In genomic region chr4:125354742-125355141, GRCm38 (mm10) we compare ENCODE assay signal across 19 mouse cellular contexts.
DNase-seq lines count a peak whose midpoint lies in the region; ATAC-seq and TF ChIP-seq lines count a peak whose summit lies in the region.
"Had no signal": no experiment of that assay in that cellular context is flagged by ENCODE, and none has a peak within 500 bp of the region (broad histone marks: within the 10 kb centered on the region; RNA-seq: fewer than 3 reads in every experiment).

No protein-coding gene starts in this region.

- no peaks in the 10 kb centered on the region for H3K4me1 ChIP-seq in intestine, postnatal 0 days (replicated peaks; ENCODE audit: control insufficient read depth, insufficient read depth, low read length)
- H3K4me1 ChIP-seq in intestine, embryonic 16.5 days (ENCODE audit: control insufficient read depth, insufficient read depth, low read length): no peaks in the 10 kb centered on the region
- H3K4me1 ChIP-seq in CH12.LX (ENCODE audit: control insufficient read depth in 1 of 2, insufficient read depth in 2 of 2): peaks cover 0 to 21% of the 10 kb centered on the region in 2 experiments; a peak in 2 of 4 replicates
- no peaks in the 10 kb centered on the region; the same call in 1 of the 2 replicates for H3K4me1 ChIP-seq in forebrain, postnatal 0 days (ENCODE audit: insufficient read depth)
- H3K4me1 ChIP-seq: hindbrain, embryonic 15.5 days; kidney, embryonic 15.5 days had no signal

- dilution Hi-C loops in CH12.LX (cut with MboI; ENCODE audit: extremely low pct_ligation_motif_present, extremely low pct_unique_long_range_greater_than_20kb, low sequenced_read_pairs): no loop called here

- no peaks in the 10 kb centered on the region for H3K9me3 ChIP-seq in intestine, postnatal 0 days (ENCODE audit: control insufficient read depth)
- H3K9me3 ChIP-seq in intestine, embryonic 16.5 days (ENCODE audit: control insufficient read depth, low read length): no peaks in the 10 kb centered on the region
- H3K9me3 ChIP-seq in CH12.LX (replicated peaks; ENCODE audit: low read length): no peaks in the 10 kb centered on the region
- H3K9me3 ChIP-seq in forebrain, postnatal 0 days (ENCODE audit: low read length): no peaks in the 10 kb centered on the region
- H3K9me3 ChIP-seq: hindbrain, embryonic 15.5 days; kidney, embryonic 15.5 days had no signal

- no peak for TF ChIP-seq POLR2A in CH12.LX (IDR thresholded peaks at IDR 0.05; ENCODE audit: low read depth, low read length)

- no peak overlapping the region for H3K4me3 ChIP-seq in intestine, postnatal 0 days (ENCODE audit: low read depth, low read length)
- H3K4me3 ChIP-seq in intestine, embryonic 16.5 days (ENCODE audit: low read length): no peak overlapping the region
- no peak overlapping the region for H3K4me3 ChIP-seq in CH12.LX (replicated peaks in 1 of 3; ENCODE audit: low read depth in 2 of 3, low read length in 2 of 3, poor library complexity in 1 of 3)
- H3K4me3 ChIP-seq in forebrain, postnatal 0 days (ENCODE audit: low read depth, low read length): no peak overlapping the region
- H3K4me3 ChIP-seq: hindbrain, embryonic 15.5 days; kidney, embryonic 15.5 days had no signal

- no peak for TF ChIP-seq EP300 in CH12.LX (IDR thresholded peaks at IDR 0.05; ENCODE audit: low read length)

- H3K36me3 ChIP-seq in intestine, postnatal 0 days (ENCODE audit: control insufficient read depth, insufficient read depth): no peaks in the 10 kb centered on the region
- no peaks in the 10 kb centered on the region for H3K36me3 ChIP-seq in intestine, embryonic 16.5 days (ENCODE audit: control insufficient read depth, insufficient read depth, low read length)
- no peaks in the 10 kb centered on the region for H3K36me3 ChIP-seq in CH12.LX (replicated peaks in 1 of 2; ENCODE audit: control insufficient read depth in 1 of 2, insufficient read depth in 1 of 2, low read length in 1 of 2)
- H3K36me3 ChIP-seq in forebrain, postnatal 0 days (ENCODE audit: insufficient read depth): no peaks in the 10 kb centered on the region
- H3K36me3 ChIP-seq: G1E; hindbrain, embryonic 15.5 days; kidney, embryonic 15.5 days had no signal

- 0 out of 2 replicates have a peak, but pooled peaks have one; percentile 3 for TF ChIP-seq CTCF in intestine, postnatal 0 days (IDR thresholded peaks at IDR 0.05; ENCODE audit: low read depth)
- no peak for TF ChIP-seq CTCF in CH12.LX (conservative IDR thresholded peaks at IDR 0.05 in 1 of 2, IDR thresholded peaks at IDR 0.05 in 1 of 2; ENCODE audit: low read depth in 2 of 2, low read length in 2 of 2)
- no peak for TF ChIP-seq CTCF in forebrain, postnatal 0 days (IDR thresholded peaks at IDR 0.05; ENCODE audit: low read depth)

- no peaks in the 10 kb centered on the region for H3K27me3 ChIP-seq in intestine, postnatal 0 days (replicated peaks; ENCODE audit: control insufficient read depth, insufficient read depth, low read length)
- no peaks in the 10 kb centered on the region for H3K27me3 ChIP-seq in intestine, embryonic 16.5 days (replicated peaks; ENCODE audit: control insufficient read depth, insufficient read depth, low read length)
- peaks cover 63% of the 10 kb centered on the region for H3K27me3 ChIP-seq in CH12.LX (replicated peaks)
- no peaks in the 10 kb centered on the region for H3K27me3 ChIP-seq in forebrain, postnatal 0 days (ENCODE audit: insufficient read depth, low read length)

- H3K79me2 ChIP-seq in CH12.LX (replicated peaks; ENCODE audit: control insufficient read depth, extremely low read depth, insufficient read depth, poor library complexity, severe bottlenecking): no peaks in the 10 kb centered on the region

- in situ Hi-C loops in CH12.LX (cut with MboI; ENCODE audit: low pct_ligation_motif_present, low pct_unique_long_range_greater_than_20kb, low sequenced_read_pairs): no loop called here

- WGBS in intestine, postnatal 0 days: 60% methylated on average over 3 of the region's 3 CpGs
- WGBS in intestine, embryonic 16.5 days: 51% methylated on average over 3 of the region's 3 CpGs
- WGBS in forebrain, postnatal 0 days: 28% methylated on average over 3 of the region's 3 CpGs

- DNase-seq in CH12.LX (ENCODE audit: extremely low read depth) (peak; percentile 19), MN1 (ENCODE audit: low spot score) (peak; percentile 36)
- DNase-seq in forebrain, postnatal 0 days: no peak
- no peak for DNase-seq in spleen, postnatal 36 days (ENCODE audit: low spot score in 2 of 2)
- DNase-seq: adrenal gland, adult 2 months; cerebellum, adult 11 months; cerebellum, postnatal 14 days; embryo, embryonic 11 days; gastrocnemius, postnatal 14 days; layer of hippocampus, postnatal 36 days; left cerebral cortex, postnatal 4 days; lung, adult 2 months; lung, postnatal 36 days had no signal

- no peak overlapping the region for H3K9ac ChIP-seq in intestine, postnatal 0 days (ENCODE audit: low read depth, low read length)
- no peak overlapping the region for H3K9ac ChIP-seq in intestine, embryonic 16.5 days (ENCODE audit: low read depth, low read length)
- H3K9ac ChIP-seq in CH12.LX (ENCODE audit: insufficient read depth, low read depth): no peak overlapping the region
- no peak overlapping the region for H3K9ac ChIP-seq in forebrain, postnatal 0 days
- H3K9ac ChIP-seq: hindbrain, embryonic 15.5 days; kidney, embryonic 15.5 days had no signal

- ATAC-seq in intestine, postnatal 0 days: no peak
- no peak for ATAC-seq in intestine, embryonic 16.5 days
- ATAC-seq in forebrain, postnatal 0 days: peak; percentile 38; the same call in 1 of the 2 replicates
- no peak for ATAC-seq in inflammation-experienced regulatory T-cells, adult 6 months

- H3K27ac ChIP-seq in intestine, postnatal 0 days (ENCODE audit: low read depth, low read length): no peak overlapping the region
- no peak overlapping the region for H3K27ac ChIP-seq in intestine, embryonic 16.5 days (ENCODE audit: low read length)
- no peak overlapping the region for H3K27ac ChIP-seq in CH12.LX (ENCODE audit: insufficient read depth, low read depth)
- H3K27ac ChIP-seq in forebrain, postnatal 0 days (ENCODE audit: low read depth, low read length): no peak overlapping the region
- H3K27ac ChIP-seq: hindbrain, embryonic 15.5 days; kidney, embryonic 15.5 days had no signal

- no peak; the same call in 1 of the 2 replicates for TF ChIP-seq RAD21 in CH12.LX (IDR thresholded peaks at IDR 0.05; ENCODE audit: low read depth, low read length)

- no peak overlapping the region for H3K4me2 ChIP-seq in intestine, postnatal 0 days (replicated peaks; ENCODE audit: low read depth)
- no peak overlapping the region for H3K4me2 ChIP-seq in intestine, embryonic 16.5 days (ENCODE audit: low read depth, low read length)
- peak overlapping the region; percentile 33; the same call in 1 of the 2 replicates for H3K4me2 ChIP-seq in CH12.LX (ENCODE audit: insufficient read depth, low read depth, poor library complexity, severe bottlenecking)
- H3K4me2 ChIP-seq in forebrain, postnatal 0 days (ENCODE audit: low read depth): no peak overlapping the region
- H3K4me2 ChIP-seq: hindbrain, embryonic 15.5 days; kidney, embryonic 15.5 days had no signal

TF ChIP-seq in CH12.LX, 34 proteins besides CTCF, POLR2A, EP300 and RAD21:
- TF ChIP-seq ZNF384 (IDR thresholded peaks at IDR 0.05; ENCODE audit: low read depth, low read length) (no peak), CHD1 (IDR thresholded peaks at IDR 0.05; ENCODE audit: low read depth, low read length) (no peak), USF1 (IDR thresholded peaks at IDR 0.05; ENCODE audit: low read depth, low read length) (no peak), NRF1 (IDR thresholded peaks at IDR 0.05; ENCODE audit: low read depth, low read length) (no peak), RCOR1 (conservative IDR thresholded peaks at IDR 0.05; ENCODE audit: low read depth, low read length) (no peak), ELF1 (IDR thresholded peaks at IDR 0.05; ENCODE audit: low read depth, low read length) (no peak), HCFC1 (IDR thresholded peaks at IDR 0.05; ENCODE audit: low read depth, low read length) (no peak), TCF12 (IDR thresholded peaks at IDR 0.05; ENCODE audit: low read depth, low read length) (no peak), ZKSCAN1 (IDR thresholded peaks at IDR 0.05; ENCODE audit: borderline replicate concordance, low read depth, low read length) (no peak), ZC3H11A (IDR thresholded peaks at IDR 0.05; ENCODE audit: low read depth, low read length) (no peak), MXI1 (IDR thresholded peaks at IDR 0.05; ENCODE audit: low read depth, low read length) (no peak), TBP (conservative IDR thresholded peaks at IDR 0.05; ENCODE audit: low read depth, low read length) (no peak), MYC (IDR thresholded peaks at IDR 0.05; ENCODE audit: low read depth, low read length) (no peak), MAZ (IDR thresholded peaks at IDR 0.05; ENCODE audit: low read depth, low read length) (no peak), BHLHE40 (IDR thresholded peaks at IDR 0.05; ENCODE audit: low read depth, low read length) (no peak), E2F4 (IDR thresholded peaks at IDR 0.05; ENCODE audit: insufficient replicate concordance, low read depth, low read length) (no peak), CHD2 (IDR thresholded peaks at IDR 0.05; ENCODE audit: low read length) (no peak), MAX (IDR thresholded peaks at IDR 0.05; ENCODE audit: low read length) (no peak), POLR2AphosphoS2 (IDR thresholded peaks at IDR 0.05; ENCODE audit: low read depth, low read length) (no peak)

Comparison
In these comparisons a context has a peak if more than half of its experiments do, and no peak if none do; other contexts are left out.
1. DNase-seq: peak in CH12.LX (single experiment) and MN1 (single experiment); none in forebrain, postnatal 0 days (single experiment) and spleen, postnatal 36 days (0 of 2).